Mouse (Mus musculus): ENCODE data around the gene Lhfp. TPM values are rescaled to one million over a fixed set of nuclear protein-coding genes. Genes with fewer than 3 reads are reported as not detected.
A peak's percentile ranks its signal among the peaks of the same experiment; 100 is the strongest.

The Lhfp gene
- polyA plus RNA-seq, 1 experiment from 2014 or later, result 50.7 TPM

DNA sequence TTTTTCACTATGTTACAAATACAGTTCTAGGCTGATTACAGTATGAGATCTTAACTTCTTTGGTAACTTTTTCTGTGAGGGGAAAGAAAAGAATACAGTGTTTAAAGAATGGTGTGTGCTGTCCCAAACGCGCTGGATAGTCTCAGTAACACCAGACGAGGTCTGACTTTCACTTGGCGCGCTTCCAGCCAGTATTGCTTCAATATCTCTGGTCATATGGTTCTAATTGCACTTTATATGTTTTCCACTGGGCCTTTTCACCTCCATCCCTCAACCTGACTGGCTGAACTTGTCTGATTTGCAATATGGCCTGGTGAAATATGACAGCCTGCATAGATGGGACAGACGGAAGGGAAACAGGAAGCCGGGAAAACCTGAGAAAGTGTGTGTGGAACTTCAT, 2.9 kb downstream of the Lhfp start:
- Histone ChIP-seq H3K36me3 (no peaks in the 10 kb centered on the region), H3K4me2 (replicated peaks) (peak overlapping the region; percentile 89), H3K27me3 (replicated peaks) (0 out of 2 replicates have a peak, but pooled peaks cover 9% of the 10 kb centered on the region), H3K27ac (no peak overlapping the region), H3K4me1 (peaks cover 39% of the 10 kb centered on the region), H3K9me3 (no peaks in the 10 kb centered on the region), H3K4me3 (peak overlapping the region; percentile 21), H3K9ac (no peak overlapping the region)
- WGBS, result 52% methylated on average over 7 of the region's 7 CpGs
- no peak for ATAC-seq (ENCODE audit: low FRiP score, low read depth)

DNA sequence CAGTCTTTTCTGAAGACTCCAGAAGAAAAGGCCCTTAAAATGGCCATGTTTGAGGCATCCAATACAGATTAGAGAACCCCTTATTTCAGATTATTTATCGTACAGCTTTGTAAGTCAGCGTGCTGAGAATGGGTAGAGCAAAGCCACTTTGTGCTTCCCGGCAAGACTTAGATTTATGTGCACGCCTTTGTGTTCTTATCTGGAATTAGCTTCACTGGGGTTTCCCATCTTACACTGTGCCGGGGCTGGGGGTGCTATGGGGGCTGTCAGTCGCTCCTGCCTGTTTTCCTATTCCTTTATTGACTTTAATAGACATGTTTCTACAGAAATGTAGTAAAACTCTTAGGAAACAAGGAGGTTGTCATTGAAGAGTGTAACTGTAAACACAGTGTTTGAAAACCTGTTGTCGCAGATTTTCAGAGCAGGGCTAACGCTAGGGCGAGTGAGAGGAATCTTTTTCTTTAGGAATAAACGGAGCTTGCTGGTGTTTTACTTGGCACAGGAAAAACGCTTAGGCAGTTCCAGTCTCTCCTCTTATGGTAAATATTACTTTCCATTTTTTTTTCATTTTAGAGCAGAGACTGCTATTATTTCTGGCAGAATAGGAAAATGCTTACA, 3.5 kb downstream of the Lhfp start:
- H3K4me3 ChIP-seq, result peak overlapping the region; percentile 21
- H3K9me3 ChIP-seq, result no peaks in the 10 kb centered on the region
- no peak overlapping the region for H3K27ac ChIP-seq
- H3K9ac ChIP-seq, result 0 out of 2 replicates have a peak overlapping the region, but pooled peaks have one; percentile 2
- peak overlapping the region; percentile 89 for H3K4me2 ChIP-seq (replicated peaks)
- no peaks in the 10 kb centered on the region for H3K36me3 ChIP-seq
- no peak; the same call in 1 of the 2 replicates for ATAC-seq (ENCODE audit: low FRiP score, low read depth)
- H3K4me1 ChIP-seq, result peaks cover 39% of the 10 kb centered on the region
- H3K27me3 ChIP-seq (replicated peaks), result 0 out of 2 replicates have a peak, but pooled peaks cover 9% of the 10 kb centered on the region
- 41% methylated on average over 11 of the region's 11 CpGs for WGBS

DNA sequence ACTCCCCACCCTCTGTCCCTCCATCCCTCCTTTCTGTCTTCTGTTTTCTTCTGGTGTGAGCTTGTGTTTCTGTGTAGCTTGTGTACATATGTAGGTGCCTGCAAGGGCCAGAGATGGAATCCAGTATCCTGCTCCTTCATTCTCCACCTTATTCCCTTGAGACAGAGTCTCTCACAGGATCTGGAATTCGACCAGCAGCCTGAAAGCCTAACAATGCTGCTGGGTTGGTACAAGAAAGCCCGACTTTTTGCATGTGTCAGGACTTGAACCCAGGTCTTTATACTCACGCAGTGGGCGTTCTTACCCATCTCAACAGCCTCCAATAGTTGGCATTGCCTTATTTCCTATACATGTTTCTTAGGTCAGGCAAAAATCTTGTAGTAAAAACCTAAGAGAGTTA, 4.4 kb downstream of the Lhfp start:
- Histone ChIP-seq H3K27ac (no peak overlapping the region), H3K36me3 (no peaks in the 10 kb centered on the region), H3K27me3 (replicated peaks) (0 out of 2 replicates have a peak, but pooled peaks cover 9% of the 10 kb centered on the region), H3K4me3 (no peak overlapping the region), H3K9me3 (no peaks in the 10 kb centered on the region), H3K9ac (no peak overlapping the region), H3K4me1 (peaks cover 33% of the 10 kb centered on the region), H3K4me2 (replicated peaks) (0 out of 2 replicates have a peak overlapping the region, but pooled peaks have one; percentile 8)
- ATAC-seq (ENCODE audit: low FRiP score, low read depth), result no peak
- WGBS, result 88% methylated on average over 4 of the region's 4 CpGs

DNA sequence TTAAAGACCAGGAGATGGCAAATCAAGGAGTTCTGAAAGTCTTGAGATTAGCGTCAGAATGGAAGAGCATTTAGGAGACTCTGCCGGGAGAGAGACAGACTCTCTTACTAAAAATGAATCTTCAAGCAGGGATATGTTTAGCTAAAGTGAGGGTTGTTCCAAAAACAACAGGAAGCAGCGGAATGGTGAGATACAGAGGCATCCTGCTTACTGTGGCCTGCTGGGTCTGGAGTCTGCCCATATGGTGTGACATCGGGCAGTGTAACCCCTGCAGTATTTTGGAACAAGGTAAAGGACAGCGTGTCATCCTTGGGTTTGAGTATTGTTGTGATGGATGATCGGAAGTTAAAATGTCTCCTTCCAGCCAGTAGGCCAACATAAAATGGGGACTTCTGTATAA, 5.0 kb downstream of the Lhfp start:
- WGBS, result 82% methylated on average over 6 of the region's 6 CpGs
- no peak overlapping the region for H3K4me2 ChIP-seq (replicated peaks)

DNA sequence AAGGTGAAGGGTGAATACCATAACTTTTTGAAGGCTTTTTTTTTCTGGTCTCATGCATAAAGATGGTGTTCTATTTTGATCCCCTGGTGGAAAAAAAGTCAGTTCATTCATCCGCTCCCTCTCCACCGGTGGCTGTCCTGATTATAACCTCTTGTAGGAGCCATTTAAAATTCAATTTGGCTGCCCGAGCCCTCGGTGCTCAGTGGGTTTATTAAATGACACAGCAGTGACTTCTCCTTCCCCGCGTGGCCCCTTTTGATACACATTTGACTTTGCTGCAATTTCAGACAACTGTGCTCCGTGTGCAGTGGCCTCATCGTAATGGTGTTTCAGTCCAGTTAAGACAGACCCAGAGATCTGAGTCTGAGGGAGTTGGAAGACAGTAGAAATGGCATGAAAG, 11.1 kb downstream of the Lhfp start:
- H3K9ac ChIP-seq, result no peak overlapping the region
- 24% methylated on average over 8 of the region's 8 CpGs for WGBS
- ATAC-seq (ENCODE audit: low FRiP score, low read depth), result no peak
- no peaks in the 10 kb centered on the region for H3K9me3 ChIP-seq
- no peaks in the 10 kb centered on the region for H3K27me3 ChIP-seq (replicated peaks)
- no peaks in the 10 kb centered on the region for H3K36me3 ChIP-seq
- H3K27ac ChIP-seq, result no peak overlapping the region
- H3K4me3 ChIP-seq, result no peak overlapping the region
- no peak overlapping the region for H3K4me2 ChIP-seq (replicated peaks)
- H3K4me1 ChIP-seq, result peaks cover 10% of the 10 kb centered on the region; the same call in 1 of the 2 replicates

More for the DNA sequence above, 5.0 kb downstream of the Lhfp start:
- Histone ChIP-seq H3K9ac (no peak overlapping the region), H3K27ac (no peak overlapping the region), H3K36me3 (no peaks in the 10 kb centered on the region), H3K9me3 (no peaks in the 10 kb centered on the region), H3K27me3 (replicated peaks) (0 out of 2 replicates have a peak, but pooled peaks cover 5% of the 10 kb centered on the region), H3K4me3 (no peak overlapping the region), H3K4me1 (peaks cover 29% of the 10 kb centered on the region)
- ATAC-seq (ENCODE audit: low FRiP score, low read depth), result no peak

DNA sequence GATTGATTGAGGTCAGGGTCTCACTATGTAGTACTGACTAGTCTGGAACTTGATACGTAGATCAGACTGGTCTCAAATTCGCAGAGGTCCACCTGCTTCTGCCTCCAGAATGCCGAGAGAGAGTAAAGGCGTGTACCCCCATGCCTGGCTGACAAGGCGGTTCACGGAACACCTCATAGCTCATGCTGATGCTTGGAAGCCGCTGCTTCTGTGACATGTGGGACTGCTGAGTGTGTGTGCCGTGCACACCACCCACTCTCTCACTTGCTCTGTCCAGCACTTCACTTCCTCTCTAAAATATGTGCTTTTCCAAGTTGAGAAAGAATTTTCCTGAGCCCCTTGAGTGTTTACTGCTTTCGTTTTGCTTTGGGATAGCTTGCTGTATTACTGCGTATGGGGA, 15.1 kb downstream of the Lhfp start:
- Histone ChIP-seq H3K4me1 (peaks cover 10% of the 10 kb centered on the region; the same call in 1 of the 2 replicates), H3K27me3 (replicated peaks) (no peaks in the 10 kb centered on the region), H3K4me3 (no peak overlapping the region), H3K9me3 (no peaks in the 10 kb centered on the region), H3K36me3 (no peaks in the 10 kb centered on the region), H3K4me2 (replicated peaks) (no peak overlapping the region), H3K9ac (no peak overlapping the region), H3K27ac (no peak overlapping the region)
- WGBS, result 88% methylated on average over 10 of the region's 10 CpGs
- no peak for ATAC-seq (ENCODE audit: low FRiP score, low read depth)

DNA sequence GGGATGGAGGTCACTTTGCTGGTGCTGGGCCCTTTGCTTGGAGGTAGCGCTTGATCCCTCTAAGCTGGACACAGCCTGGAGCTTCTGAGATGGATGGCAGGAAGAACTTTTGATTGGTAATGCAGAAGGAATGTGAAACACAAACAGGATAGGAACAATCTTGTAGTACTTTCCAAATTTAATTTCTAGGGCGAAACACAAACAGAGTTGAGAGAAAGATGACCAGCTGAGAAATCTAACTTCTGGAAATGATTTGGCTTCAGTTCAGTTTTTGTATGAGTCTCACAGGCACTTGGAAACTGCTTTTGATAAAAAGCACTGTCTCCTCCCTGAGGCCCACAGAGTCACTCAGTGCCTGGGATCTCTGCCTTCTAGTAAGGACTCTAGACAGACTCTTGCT, 18.6 kb downstream of the Lhfp start:
- Histone ChIP-seq H3K36me3 (no peaks in the 10 kb centered on the region), H3K9me3 (no peaks in the 10 kb centered on the region), H3K4me2 (replicated peaks) (no peak overlapping the region), H3K27me3 (replicated peaks) (no peaks in the 10 kb centered on the region), H3K4me1 (peaks cover 8% of the 10 kb centered on the region; the same call in 1 of the 2 replicates), H3K4me3 (no peak overlapping the region), H3K27ac (no peak overlapping the region), H3K9ac (no peak overlapping the region)
- no peak for ATAC-seq (ENCODE audit: low FRiP score, low read depth)
- 84% methylated on average over 2 of the region's 2 CpGs for WGBS

DNA sequence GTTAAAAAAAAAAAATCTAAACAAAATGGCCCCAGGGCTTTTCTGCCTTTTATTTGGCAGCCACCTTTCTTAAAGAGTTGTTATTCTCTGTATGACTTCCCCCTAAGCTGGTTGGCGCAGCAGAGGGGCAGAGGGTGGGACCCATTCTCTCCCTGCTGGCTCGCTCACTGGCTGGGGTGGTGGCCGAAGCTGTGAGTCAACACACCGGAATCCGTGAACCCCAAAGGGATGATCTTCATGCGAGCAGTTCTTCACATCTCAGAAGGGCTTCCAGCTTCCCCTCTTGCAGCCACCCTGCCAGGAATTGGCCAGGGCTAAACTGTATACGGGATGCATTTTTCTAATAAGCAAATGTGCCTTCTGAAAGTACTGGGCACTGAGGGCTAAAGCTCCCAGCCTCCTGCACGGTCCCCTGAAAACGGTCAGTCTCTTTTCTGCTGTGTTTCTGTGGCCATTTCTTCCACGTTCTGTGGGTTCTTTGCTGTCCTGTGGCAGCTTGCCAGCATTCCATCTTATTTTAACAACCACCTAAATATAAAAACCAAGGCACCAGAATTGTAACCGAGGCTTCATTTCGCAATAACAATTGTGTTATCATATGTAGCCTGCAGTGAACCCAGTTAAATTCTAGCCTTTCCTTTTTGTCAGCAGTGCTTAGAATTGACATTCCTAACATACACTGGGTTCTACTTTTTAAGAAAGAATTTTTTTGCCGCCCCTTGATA, 22.3 kb downstream of the Lhfp start:
- 71% methylated on average over 13 of the region's 13 CpGs for WGBS
- no peak overlapping the region for H3K27ac ChIP-seq

DNA sequence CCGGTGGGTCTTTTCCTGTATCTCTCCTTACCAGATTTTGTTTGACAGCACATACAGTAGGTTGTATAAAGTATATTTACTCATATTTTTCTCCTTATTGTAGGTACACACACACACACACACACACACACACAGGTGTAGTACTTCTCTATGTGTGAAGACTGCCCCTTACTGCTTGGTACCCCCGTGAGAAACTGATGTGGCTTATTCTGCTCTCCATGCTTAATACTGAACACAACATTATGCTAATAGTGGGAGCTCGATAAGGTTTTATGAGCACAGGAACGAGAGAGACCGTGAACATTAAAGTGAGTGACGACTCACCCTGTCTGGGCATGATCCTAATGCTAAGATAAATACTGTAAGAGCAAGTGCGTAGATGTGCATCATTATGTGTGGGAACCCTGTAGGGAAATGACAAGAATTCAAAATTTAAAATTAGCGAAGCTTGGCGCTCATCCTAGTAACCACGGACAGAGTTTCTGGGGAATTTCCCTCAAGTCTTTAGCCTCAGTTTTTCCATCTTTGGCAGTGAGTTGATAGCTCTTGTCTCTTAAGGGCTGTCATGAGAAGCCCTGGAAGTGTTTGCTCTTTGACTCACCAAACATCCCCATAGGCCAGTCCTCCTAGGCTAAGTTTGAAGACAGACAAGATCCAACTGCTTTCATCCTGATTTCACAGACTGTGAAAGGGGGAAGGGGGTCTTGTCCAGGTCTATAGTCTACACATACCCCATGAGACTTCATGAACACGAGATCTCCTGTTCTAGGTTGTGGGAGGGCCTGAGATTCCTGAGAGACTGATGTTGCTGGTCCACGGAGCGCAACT, 24.2 kb downstream of the Lhfp start:
- 0 out of 2 replicates have a peak, but pooled peaks have one; percentile 41 for ATAC-seq (ENCODE audit: low FRiP score, low read depth)
- H3K27ac ChIP-seq, result no peak overlapping the region
- H3K4me3 ChIP-seq, result no peak overlapping the region
- 0 out of 2 replicates have a peak, but pooled peaks cover 4% of the 10 kb centered on the region for H3K9me3 ChIP-seq
- no peaks in the 10 kb centered on the region for H3K36me3 ChIP-seq
- no peak overlapping the region for H3K9ac ChIP-seq
- 72% methylated on average over 13 of the region's 13 CpGs for WGBS
- no peaks in the 10 kb centered on the region for H3K27me3 ChIP-seq (replicated peaks)
- peaks cover 4% of the 10 kb centered on the region; the same call in 1 of the 2 replicates for H3K4me1 ChIP-seq
- no peak overlapping the region for H3K4me2 ChIP-seq (replicated peaks)

More for the DNA sequence above, 22.3 kb downstream of the Lhfp start:
- H3K36me3 ChIP-seq, result no peaks in the 10 kb centered on the region
- no peak for ATAC-seq (ENCODE audit: low FRiP score, low read depth)
- H3K27me3 ChIP-seq (replicated peaks), result no peaks in the 10 kb centered on the region
- H3K4me1 ChIP-seq, result peaks cover 4% of the 10 kb centered on the region; the same call in 1 of the 2 replicates
- no peak overlapping the region for H3K4me2 ChIP-seq (replicated peaks)
- 0 out of 2 replicates have a peak, but pooled peaks cover 4% of the 10 kb centered on the region for H3K9me3 ChIP-seq
- no peak overlapping the region for H3K9ac ChIP-seq
- H3K4me3 ChIP-seq, result no peak overlapping the region

DNA sequence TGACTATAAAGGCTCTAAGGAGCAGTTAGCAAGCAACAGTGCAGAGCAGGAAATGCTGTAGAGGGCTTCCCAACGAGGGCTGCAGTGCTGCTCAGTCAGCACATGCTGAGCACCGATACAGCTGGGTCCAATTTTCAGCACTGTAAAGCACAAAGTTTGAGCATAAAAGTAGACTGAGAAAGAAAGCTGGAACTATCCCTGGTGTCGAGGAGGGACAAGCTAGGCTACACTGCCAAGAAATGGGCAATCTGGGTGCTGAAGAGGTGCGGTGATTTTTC, 24.7 kb downstream of the Lhfp start:
- Histone ChIP-seq H3K9me3 (0 out of 2 replicates have a peak, but pooled peaks cover 4% of the 10 kb centered on the region), H3K36me3 (no peaks in the 10 kb centered on the region), H3K9ac (no peak overlapping the region), H3K27me3 (replicated peaks) (no peaks in the 10 kb centered on the region), H3K4me2 (replicated peaks) (no peak overlapping the region), H3K4me1 (peaks cover 4% of the 10 kb centered on the region; the same call in 1 of the 2 replicates), H3K4me3 (no peak overlapping the region), H3K27ac (no peak overlapping the region)
- no peak for ATAC-seq (ENCODE audit: low FRiP score, low read depth)
- WGBS, result 78% methylated on average over 4 of the region's 4 CpGs

DNA sequence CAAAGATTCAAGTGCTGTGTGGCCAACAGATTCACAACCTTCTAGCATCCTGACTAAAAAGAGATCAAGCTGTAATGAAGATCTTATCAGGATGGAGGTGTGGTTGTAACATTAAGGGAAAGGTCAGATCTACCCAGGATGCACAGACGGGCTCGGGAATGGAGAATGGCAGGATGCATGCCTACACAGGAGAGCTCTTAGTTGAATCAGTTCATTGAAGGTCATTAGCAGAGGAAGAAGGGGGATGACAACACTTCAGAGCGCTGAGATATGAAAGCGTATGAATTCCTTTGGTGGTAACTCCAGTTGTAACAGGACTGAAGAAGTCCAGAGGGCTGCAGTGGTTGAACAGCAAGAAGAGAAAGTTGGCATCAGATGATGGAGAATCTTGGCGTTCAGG, 27.1 kb downstream of the Lhfp start:
- 92% methylated on average over 5 of the region's 5 CpGs for WGBS
- Histone ChIP-seq H3K27me3 (replicated peaks) (no peaks in the 10 kb centered on the region), H3K27ac (no peak overlapping the region), H3K4me1 (peaks cover 3% of the 10 kb centered on the region; the same call in 1 of the 2 replicates), H3K9ac (no peak overlapping the region), H3K4me2 (replicated peaks) (no peak overlapping the region), H3K9me3 (0 out of 2 replicates have a peak, but pooled peaks cover 4% of the 10 kb centered on the region), H3K36me3 (no peaks in the 10 kb centered on the region), H3K4me3 (no peak overlapping the region)
- no peak for ATAC-seq (ENCODE audit: low FRiP score, low read depth)

DNA sequence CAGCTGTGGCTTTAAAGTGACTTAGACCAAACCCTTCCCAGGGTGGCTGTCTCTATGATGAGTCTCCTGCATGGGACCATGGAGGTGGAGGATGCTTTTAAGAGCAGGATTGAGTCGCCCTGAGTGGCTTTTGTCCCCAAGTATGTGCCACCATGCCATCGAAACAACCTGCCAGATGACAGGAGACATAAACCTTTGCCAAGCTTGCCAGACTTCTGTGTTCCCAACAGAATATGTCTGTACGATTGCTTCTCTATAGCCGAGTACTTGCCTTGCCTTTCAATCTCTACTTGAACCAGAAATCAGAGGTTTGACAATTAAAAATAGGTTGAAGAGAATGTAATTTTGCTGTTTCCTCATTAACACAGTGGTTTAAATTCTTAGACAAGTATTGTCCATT, 32.9 kb downstream of the Lhfp start:
- H3K27me3 ChIP-seq (replicated peaks), result no peaks in the 10 kb centered on the region
- no peak for ATAC-seq (ENCODE audit: low FRiP score, low read depth)
- no peaks in the 10 kb centered on the region for H3K36me3 ChIP-seq
- 97% methylated on average over 4 of the region's 4 CpGs for WGBS
- H3K9me3 ChIP-seq, result no peaks in the 10 kb centered on the region
- no peak overlapping the region for H3K9ac ChIP-seq
- H3K27ac ChIP-seq, result no peak overlapping the region
- no peak overlapping the region for H3K4me2 ChIP-seq (replicated peaks)
- H3K4me1 ChIP-seq, result no peaks in the 10 kb centered on the region
- no peak overlapping the region for H3K4me3 ChIP-seq

All from neural tube, embryonic 12.5 days (tissue).